ENCODE assay signal across 8 mouse cellular contexts in the genomic region with DNA sequence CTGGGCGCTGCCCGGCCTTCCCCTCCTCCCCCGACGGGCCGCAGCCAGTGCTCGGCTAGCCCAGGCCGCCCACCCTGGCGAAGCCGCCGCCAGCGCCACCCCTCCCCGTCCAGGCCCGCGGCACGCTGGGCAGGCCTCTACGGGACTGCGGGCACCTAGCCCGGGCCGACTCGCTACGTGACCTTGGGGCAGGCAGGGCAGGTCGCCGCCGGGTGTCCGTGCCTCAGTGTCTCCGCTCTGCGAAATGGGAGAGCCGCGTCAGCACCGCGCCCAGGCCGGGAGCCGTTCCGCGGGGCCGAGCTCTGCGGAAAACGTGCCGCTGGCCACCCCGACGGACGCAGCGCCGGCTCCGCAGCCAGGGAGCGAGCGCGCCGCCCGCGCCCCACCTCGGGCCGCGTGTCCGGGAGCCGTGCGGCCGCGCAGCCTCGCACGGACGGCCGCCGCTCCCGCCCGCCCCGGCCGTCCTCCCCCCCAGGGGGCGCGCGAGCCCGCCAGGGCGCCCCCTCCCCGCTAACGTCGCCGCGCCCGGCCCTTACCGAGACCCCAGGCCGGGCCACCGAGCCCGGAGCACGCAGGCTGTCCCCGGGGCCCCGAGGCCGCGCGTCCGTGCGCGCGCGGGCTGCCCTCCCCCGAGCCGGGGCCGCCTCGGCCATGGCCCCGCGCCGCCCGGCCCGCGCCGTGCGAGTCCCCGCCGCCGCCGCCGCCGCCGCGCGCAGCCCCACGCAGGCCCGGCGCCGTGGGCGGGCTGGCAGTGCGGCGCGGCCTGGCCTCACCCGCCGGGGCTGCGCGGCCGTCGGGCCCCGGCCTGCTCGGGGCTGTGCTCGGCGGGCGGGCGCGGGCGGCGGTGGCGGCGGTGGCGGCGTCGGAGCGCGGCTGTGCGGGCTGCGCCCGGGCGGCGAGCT. TPM values are rescaled to one million over a fixed set of nuclear protein-coding genes. Genes with fewer than 3 reads are reported as not detected.
DNase-seq lines count a peak whose midpoint lies in the region; ATAC-seq and TF ChIP-seq lines count a peak whose summit lies in the region.

No protein-coding gene starts in this region.

- H3K36me3 ChIP-seq in CH12.LX (replicated peaks in 1 of 2; ENCODE audit: control insufficient read depth in 1 of 2, insufficient read depth in 1 of 2, low read length in 1 of 2): peaks cover 18 to 24% of the 10 kb centered on the region in 2 experiments
- H3K36me3 ChIP-seq in heart, embryonic 11.5 days (ENCODE audit: control insufficient read depth, insufficient read depth, low read length): peaks cover 14% of the 10 kb centered on the region
- H3K36me3 ChIP-seq in kidney, embryonic 14.5 days (ENCODE audit: control insufficient read depth, insufficient read depth, low read length): peaks cover 27% of the 10 kb centered on the region
- H3K36me3 ChIP-seq in lung, embryonic 16.5 days (ENCODE audit: control insufficient read depth, insufficient read depth, low read length): peaks cover 17% of the 10 kb centered on the region

- H3K27ac ChIP-seq in CH12.LX (ENCODE audit: insufficient read depth, low read depth): no peak overlapping the region
- peak overlapping the region; percentile 62; the same call in 1 of the 2 replicates for H3K27ac ChIP-seq in heart, embryonic 11.5 days (ENCODE audit: low read depth, low read length)
- peak overlapping the region; percentile 42; the same call in 1 of the 2 replicates for H3K27ac ChIP-seq in kidney, embryonic 14.5 days (ENCODE audit: low read depth, low read length)
- peak overlapping the region; percentile 92 for H3K27ac ChIP-seq in lung, embryonic 16.5 days (ENCODE audit: low read length)
- no peak overlapping the region for H3K27ac ChIP-seq in olfactory bulb, adult 2 months (ENCODE audit: insufficient read depth, low read depth, low read length)

- dilution Hi-C loops in CH12.LX (cut with MboI; ENCODE audit: extremely low pct_ligation_motif_present, extremely low pct_unique_long_range_greater_than_20kb, low sequenced_read_pairs): no loop called here

- peak; percentile 61 for ATAC-seq in heart, embryonic 11.5 days (replicated peaks; ENCODE audit: insufficient number of reproducible peaks, low FRiP score, low TSS enrichment)
- peak; percentile 67 for ATAC-seq in kidney, embryonic 14.5 days (ENCODE audit: low FRiP score, low TSS enrichment)
- peak; percentile 72 for ATAC-seq in lung, embryonic 16.5 days (ENCODE audit: low read depth)

- H3K4me2 ChIP-seq in CH12.LX (ENCODE audit: insufficient read depth, low read depth, poor library complexity, severe bottlenecking): peak overlapping the region; percentile 76
- H3K4me2 ChIP-seq in heart, embryonic 11.5 days: peak overlapping the region; percentile 92
- H3K4me2 ChIP-seq in kidney, embryonic 14.5 days (replicated peaks; ENCODE audit: low read depth, low read length): peak overlapping the region; percentile 79
- peak overlapping the region; percentile 89 for H3K4me2 ChIP-seq in lung, embryonic 16.5 days (ENCODE audit: low read depth, low read length)

- peak in 1 of 2 experiments; percentile 27; a peak in 1 of 4 replicates for TF ChIP-seq CTCF in CH12.LX (conservative IDR thresholded peaks at IDR 0.05 in 1 of 2, IDR thresholded peaks at IDR 0.05 in 1 of 2; ENCODE audit: low read depth in 2 of 2, low read length in 2 of 2)
- no peak for TF ChIP-seq CTCF in olfactory bulb, adult 2 months (IDR thresholded peaks at IDR 0.05; ENCODE audit: insufficient read depth, low read depth, low read length)

- H3K79me2 ChIP-seq in CH12.LX (replicated peaks; ENCODE audit: control insufficient read depth, extremely low read depth, insufficient read depth, poor library complexity, severe bottlenecking): peaks cover 3% of the 10 kb centered on the region

- under 1% methylated on average over 73 of the region's 150 CpGs for WGBS in heart, embryonic 11.5 days (ENCODE audit: insufficient replicate concordance)
- 0% methylated on average over 60 of the region's 150 CpGs for WGBS in kidney, embryonic 14.5 days
- under 1% methylated on average over 54 of the region's 150 CpGs for WGBS in lung, embryonic 16.5 days
- 17% methylated on average over 150 of the region's 150 CpGs for WGBS in olfactory bulb, adult 2 months

- TF ChIP-seq POLR2A in CH12.LX (IDR thresholded peaks at IDR 0.05; ENCODE audit: low read depth, low read length): no peak; the same call in 1 of the 2 replicates
- no peak for TF ChIP-seq POLR2A in olfactory bulb, adult 2 months (IDR thresholded peaks at IDR 0.05; ENCODE audit: insufficient read depth, low read depth, low read length)

- peaks cover 6 to 43% of the 10 kb centered on the region in 2 experiments for H3K4me1 ChIP-seq in CH12.LX (ENCODE audit: control insufficient read depth in 1 of 2, insufficient read depth in 2 of 2)
- H3K4me1 ChIP-seq in heart, embryonic 11.5 days (ENCODE audit: control insufficient read depth, insufficient read depth, low read length): peaks cover 6% of the 10 kb centered on the region
- peaks cover 6% of the 10 kb centered on the region; the same call in 1 of the 2 replicates for H3K4me1 ChIP-seq in kidney, embryonic 14.5 days (ENCODE audit: control insufficient read depth, insufficient read depth, low read length)
- H3K4me1 ChIP-seq in lung, embryonic 16.5 days (replicated peaks; ENCODE audit: control insufficient read depth, insufficient read depth, low read length): peaks cover 8% of the 10 kb centered on the region
- peaks cover 14% of the 10 kb centered on the region; the same call in 1 of the 2 replicates for H3K4me1 ChIP-seq in olfactory bulb, adult 2 months (ENCODE audit: control insufficient read depth, insufficient read depth, low read length)

- no peaks in the 10 kb centered on the region for H3K9me3 ChIP-seq in CH12.LX (replicated peaks; ENCODE audit: low read length)
- H3K9me3 ChIP-seq in heart, embryonic 11.5 days (replicated peaks; ENCODE audit: control insufficient read depth, low read length): no peaks in the 10 kb centered on the region
- no peaks in the 10 kb centered on the region for H3K9me3 ChIP-seq in kidney, embryonic 14.5 days (ENCODE audit: control insufficient read depth, low read length)
- H3K9me3 ChIP-seq in lung, embryonic 16.5 days (ENCODE audit: control insufficient read depth, low read length): no peaks in the 10 kb centered on the region

- no peak for TF ChIP-seq RAD21 in CH12.LX (IDR thresholded peaks at IDR 0.05; ENCODE audit: low read depth, low read length)

- no peak for TF ChIP-seq EP300 in CH12.LX (IDR thresholded peaks at IDR 0.05; ENCODE audit: low read length)

- no peak for DNase-seq in CH12.LX (ENCODE audit: extremely low read depth)
- DNase-seq in adrenal gland, adult 18-20 months (ENCODE audit: low spot score in 2 of 2): peak; percentile 51 to 53
- peak; percentile 71 for DNase-seq in embryo, embryonic 11 days
- DNase-seq in urinary bladder, postnatal 14 days (ENCODE audit: low spot score): peak; percentile 42

- in situ Hi-C loops in CH12.LX (cut with MboI; ENCODE audit: low pct_ligation_motif_present, low pct_unique_long_range_greater_than_20kb, low sequenced_read_pairs): no loop called here

- H3K9ac ChIP-seq in CH12.LX (ENCODE audit: insufficient read depth, low read depth): peak overlapping the region; percentile 82
- H3K9ac ChIP-seq in heart, embryonic 11.5 days (ENCODE audit: low read depth, low read length): peak overlapping the region; percentile 82
- H3K9ac ChIP-seq in kidney, embryonic 14.5 days (ENCODE audit: low read depth, low read length): peak overlapping the region; percentile 86
- H3K9ac ChIP-seq in lung, embryonic 16.5 days (ENCODE audit: low read length): peak overlapping the region; percentile 91

- peaks cover 2% of the 10 kb centered on the region for H3K27me3 ChIP-seq in CH12.LX (replicated peaks)
- H3K27me3 ChIP-seq in heart, embryonic 11.5 days (ENCODE audit: control insufficient read depth, insufficient read depth, low read length): 0 out of 2 replicates have a peak, but pooled peaks cover 3% of the 10 kb centered on the region
- H3K27me3 ChIP-seq in kidney, embryonic 14.5 days (ENCODE audit: control insufficient read depth, insufficient read depth, low read length): no peaks in the 10 kb centered on the region
- H3K27me3 ChIP-seq in lung, embryonic 16.5 days (ENCODE audit: control insufficient read depth, insufficient read depth, low read depth, low read length): no peaks in the 10 kb centered on the region

- H3K4me3 ChIP-seq in CH12.LX (replicated peaks in 1 of 3; ENCODE audit: low read depth in 2 of 3, low read length in 2 of 3, poor library complexity in 1 of 3): peak overlapping the region; percentile 55 to 90 (median 78)
- peak overlapping the region; percentile 78 for H3K4me3 ChIP-seq in heart, embryonic 11.5 days (ENCODE audit: low read depth, low read length)
- H3K4me3 ChIP-seq in kidney, embryonic 14.5 days (ENCODE audit: low read length): peak overlapping the region; percentile 74
- peak overlapping the region; percentile 72 for H3K4me3 ChIP-seq in lung, embryonic 16.5 days (ENCODE audit: low read length)
- H3K4me3 ChIP-seq in olfactory bulb, adult 2 months (ENCODE audit: insufficient read depth, low read depth, low read length): peak overlapping the region; percentile 98

TF ChIP-seq in CH12.LX, 34 proteins besides CTCF, POLR2A, EP300 and RAD21 (continues in another document):
- TF ChIP-seq NRF1 (IDR thresholded peaks at IDR 0.05; ENCODE audit: low read depth, low read length) (peak; percentile 26; the same call in 1 of the 2 replicates), USF2 (conservative IDR thresholded peaks at IDR 0.05; ENCODE audit: low read depth, low read length) (no peak), MAZ (IDR thresholded peaks at IDR 0.05; ENCODE audit: low read depth, low read length) (no peak)

RNA-seq across cellular contexts. Expression of gene Zfp777, which starts 1.0 kb away (rescaled TPM):
- total RNA-seq in CH12.LX (2012; rRNA removed) (10.9 and 16.5 TPM in 2 replicates), CH12.LX (2014; rRNA removed) (5.3 and 7.1 TPM in 2 replicates)
- 13.6 and 15.4 TPM in 2 replicates for polyA plus RNA-seq in CH12.LX (2012; ENCODE audit: insufficient read length, low read depth)
- total RNA-seq in adrenal gland, adult 18-20 months (2021): 10 to 100 TPM; 18.9 to 26.0 TPM
- polyA plus RNA-seq in heart, embryonic 11.5 days (2014; fragmentation: Nextera tagmentation; extraction: Ambion mirVana): 3.5 and 4.2 TPM in 2 replicates
- 11.2 and 11.9 TPM in 2 replicates for polyA plus RNA-seq in kidney, embryonic 14.5 days (2014; fragmentation: Nextera tagmentation; extraction: Ambion mirVana)
- 4.8 and 6.1 TPM in 2 replicates for polyA plus RNA-seq in lung, embryonic 16.5 days (2015; fragmentation: Nextera tagmentation; extraction: Ambion mirVana)
- not detected in 2 replicates for polyA plus RNA-seq in olfactory bulb, adult 2 months (2012; ENCODE audit: insufficient read depth, insufficient read length, low replicate concordance, missing spikeins)

RNA-seq across cellular contexts. Expression of gene Zfp746, which starts 38.7 kb away (rescaled TPM):
- total RNA-seq in CH12.LX (2012; rRNA removed) (18.3 and 18.6 TPM in 2 replicates), CH12.LX (2014; rRNA removed) (17.9 and 18.2 TPM in 2 replicates)
- 18.7 and 18.8 TPM in 2 replicates for polyA plus RNA-seq in CH12.LX (2012; ENCODE audit: insufficient read length, low read depth)
- 10 to 100 TPM; 22.8 to 25.6 TPM for total RNA-seq in adrenal gland, adult 18-20 months (2021)
- polyA plus RNA-seq in heart, embryonic 11.5 days (2014; fragmentation: Nextera tagmentation; extraction: Ambion mirVana): 10.0 and 11.4 TPM in 2 replicates
- 19.8 and 27.7 TPM in 2 replicates for polyA plus RNA-seq in kidney, embryonic 14.5 days (2014; fragmentation: Nextera tagmentation; extraction: Ambion mirVana)
- polyA plus RNA-seq in lung, embryonic 16.5 days (2015; fragmentation: Nextera tagmentation; extraction: Ambion mirVana): 7.0 and 11.3 TPM in 2 replicates
- polyA plus RNA-seq in olfactory bulb, adult 2 months (2012; ENCODE audit: insufficient read depth, insufficient read length, low replicate concordance, missing spikeins): not detected in 2 replicates

Comparison
In these comparisons a context has a peak if more than half of its experiments do, and no peak if none do; other contexts are left out.
1. H3K27ac ChIP-seq: peak in heart, embryonic 11.5 days (single experiment), kidney, embryonic 14.5 days (single experiment) and lung, embryonic 16.5 days (single experiment); none in CH12.LX (single experiment) and olfactory bulb, adult 2 months (single experiment).
2. Peak in every context shown above with its lines, with median percentiles within 50 percentile points of each other: H3K4me2 ChIP-seq, H3K4me3 ChIP-seq, H3K9ac ChIP-seq and ATAC-seq.